Mouse (Mus musculus) MEL (cell line): ENCODE results near the gene Camta1.

ENCODE experiments used
- CHD2 ChIP-seq: IDR thresholded peaks from 2 replicates; pipeline ENCODE4 v1.6.1; 2011; ENCODE audit warnings: low read length, improper control_type of control experiment
- CTCF ChIP-seq, 3 experiments: IDR thresholded peaks in 2 of 3; conservative IDR thresholded peaks in 1 of 3; 2 replicates each; pipeline ENCODE4 v1.5.1; 2011 to 2012; ENCODE audit warnings: low read length in 3 of 3, low read depth in 2 of 3, mild to moderate bottlenecking in 2 of 3, improper control_type of control experiment in 1 of 3, inconsistent platforms in 1 of 3, mixed read lengths in 1 of 3, moderate library complexity in 1 of 3; ENCODE audit not compliant: control insufficient read depth in 1 of 3, insufficient read depth in 1 of 3, poor library complexity in 1 of 3, severe bottlenecking in 1 of 3
- EP300 ChIP-seq, 2 experiments: IDR thresholded peaks; 2 replicates each; pipeline ENCODE4 v1.6.1; 2011; ENCODE audit warnings: improper control_type of control experiment in 2 of 2, low read length in 2 of 2, low read depth in 1 of 2, mild to moderate bottlenecking in 1 of 2
- GABPA ChIP-seq: IDR thresholded peaks from 2 replicates; pipeline ENCODE4 v1.6.1; 2012; ENCODE audit warnings: low read depth, mild to moderate bottlenecking, inconsistent platforms, low read length, improper control_type of control experiment, moderate library complexity
- GATA1 ChIP-seq: IDR thresholded peaks from 2 replicates; pipeline ENCODE4 v1.6.1; 2011; ENCODE audit warnings: low read depth, low read length, improper control_type of control experiment
- HCFC1 ChIP-seq: IDR thresholded peaks from 2 replicates; pipeline ENCODE4 v1.6.1; 2012; ENCODE audit warnings: low read depth, mild to moderate bottlenecking, inconsistent platforms, low read length, improper control_type of control experiment, moderate library complexity
- MAX ChIP-seq: IDR thresholded peaks from 2 replicates; pipeline ENCODE4 v1.6.1; 2011; ENCODE audit warnings: low read length, improper control_type of control experiment
- POLR2A ChIP-seq, 2 experiments: IDR thresholded peaks; 2 replicates each; pipeline ENCODE4 v1.6.1; 2011 to 2012; ENCODE audit warnings: low read length in 2 of 2, mild to moderate bottlenecking in 2 of 2, control low read depth in 1 of 2, improper control_type of control experiment in 1 of 2, low read depth in 1 of 2, moderate library complexity in 1 of 2; ENCODE audit not compliant: control insufficient read depth in 1 of 2, insufficient read depth in 1 of 2, poor library complexity in 1 of 2
- USF1 ChIP-seq: IDR thresholded peaks from 2 replicates; pipeline ENCODE4 v1.6.1; 2014; ENCODE audit warnings: low read depth, mild to moderate bottlenecking, inconsistent platforms, low read length, improper control_type of control experiment, moderate library complexity
- USF2 ChIP-seq, 2 experiments: IDR thresholded peaks; 2 replicates each; pipeline ENCODE4 v1.6.1; 2011 to 2012; ENCODE audit warnings: improper control_type of control experiment in 2 of 2, low read length in 2 of 2, borderline replicate concordance in 1 of 2, inconsistent platforms in 1 of 2, low read depth in 1 of 2, mild to moderate bottlenecking in 1 of 2; ENCODE audit not compliant: insufficient read depth in 1 of 2
- ZC3H11A ChIP-seq: IDR thresholded peaks from 2 replicates; pipeline ENCODE4 v1.6.1; 2012; ENCODE audit warnings: low read depth, mild to moderate bottlenecking, inconsistent platforms, low read length, improper control_type of control experiment

GRCm38 (mm10) chr4:151051162-151051561 is 810.5 kb downstream of the Camta1 start:
- TF ChIP-seq CTCF (IDR thresholded peaks at IDR 0.05 in 2 of 3, conservative IDR thresholded peaks at IDR 0.05 in 1 of 3; ENCODE audit: control insufficient read depth in 1 of 3, insufficient read depth in 1 of 3, low read depth in 2 of 3, low read length in 3 of 3, poor library complexity in 1 of 3, severe bottlenecking in 1 of 3) = no peak
- TF ChIP-seq CHD2 = no peak
- no peak for TF ChIP-seq MAX
- TF ChIP-seq POLR2A (IDR thresholded peaks at IDR 0.05; ENCODE audit: control insufficient read depth in 1 of 2, insufficient read depth in 1 of 2, low read depth in 1 of 2, low read length in 2 of 2, poor library complexity in 1 of 2) = no peak
- TF ChIP-seq USF1 = no peak
- TF ChIP-seq GABPA = no peak
- no peak for TF ChIP-seq USF2 (IDR thresholded peaks at IDR 0.05; ENCODE audit: borderline replicate concordance in 1 of 2, insufficient read depth in 1 of 2, low read depth in 1 of 2, low read length in 2 of 2)
- TF ChIP-seq HCFC1 = no peak
- no peak for TF ChIP-seq EP300 (IDR thresholded peaks at IDR 0.05; ENCODE audit: low read depth in 1 of 2, low read length in 2 of 2)
- TF ChIP-seq ZC3H11A = no peak
- no peak for TF ChIP-seq GATA1
